Mouse (Mus musculus) spleen, embryonic (tissue): ENCODE measurements around the gene Car5a.

Source experiments
- CTCF ChIA-PET: fragments of 350-600 bp; sonication (Branson Sonifier 250); formaldehyde crosslinking; loops from one replicate; lab custom pipeline; 2022; lab: Charles Lee

Gene Car5a

DNA sequence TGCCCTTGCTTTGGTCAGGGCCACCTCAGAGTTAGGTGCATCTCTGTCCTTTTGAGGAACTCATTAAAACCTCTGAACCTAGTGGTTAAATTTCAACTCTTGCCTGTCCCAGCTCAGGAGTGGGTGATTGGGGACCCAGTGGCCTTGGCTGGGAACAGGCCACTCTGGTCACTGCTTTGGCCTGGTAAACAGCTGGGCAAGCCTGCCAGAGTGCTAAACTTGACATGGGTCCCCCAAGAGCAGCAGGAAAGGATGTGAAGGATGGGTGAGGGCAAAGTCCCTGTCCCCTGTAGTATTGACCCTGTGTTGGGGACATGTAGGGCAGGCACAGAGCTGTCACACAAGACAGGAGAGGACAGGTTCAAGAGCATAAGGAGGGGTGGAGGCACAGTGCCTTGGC lies at the start of gene Car5a:
TSS of gene Car5a (minus strand) at position 74 of the 400 bp plus-strand sequence.
- CTCF ChIA-PET: no interaction called here

- CTCF ChIA-PET: no interaction called here
Observed at GRCm38 (mm10) chr8:121992911-121993310, 48.2 kb upstream of the Car5a start.

DNA sequence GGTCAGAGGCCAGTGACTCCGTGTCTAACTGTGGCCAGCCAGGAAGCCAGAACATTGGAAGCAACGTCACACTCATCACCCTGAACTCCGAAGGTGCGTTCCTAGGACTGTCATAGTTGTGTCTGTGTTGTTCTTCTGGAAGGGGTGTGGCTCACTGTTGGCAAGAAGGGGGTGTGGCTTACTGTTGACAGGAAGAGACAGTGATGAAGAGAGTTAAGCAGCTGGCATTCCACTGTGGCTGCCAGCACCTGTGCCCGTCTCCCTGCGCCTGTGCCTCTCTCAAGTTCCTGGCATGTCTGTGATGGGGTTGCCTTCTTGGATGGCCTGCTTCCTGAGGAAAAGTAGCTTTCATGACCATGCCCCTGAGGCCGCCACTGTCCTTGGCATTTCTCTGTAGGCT lies 46.9 kb upstream of the Car5a start:
- CTCF ChIA-PET: no interaction called here

GRCm38 (mm10) chr8:121990506-121991255 lies 46.0 kb upstream of the Car5a start:
- CTCF ChIA-PET: interaction anchor here (0.6 kb wide), 1 partner anchor 22 kb away, joined by 3 read pairs; no protein-coding TSS in a partner anchor

DNA sequence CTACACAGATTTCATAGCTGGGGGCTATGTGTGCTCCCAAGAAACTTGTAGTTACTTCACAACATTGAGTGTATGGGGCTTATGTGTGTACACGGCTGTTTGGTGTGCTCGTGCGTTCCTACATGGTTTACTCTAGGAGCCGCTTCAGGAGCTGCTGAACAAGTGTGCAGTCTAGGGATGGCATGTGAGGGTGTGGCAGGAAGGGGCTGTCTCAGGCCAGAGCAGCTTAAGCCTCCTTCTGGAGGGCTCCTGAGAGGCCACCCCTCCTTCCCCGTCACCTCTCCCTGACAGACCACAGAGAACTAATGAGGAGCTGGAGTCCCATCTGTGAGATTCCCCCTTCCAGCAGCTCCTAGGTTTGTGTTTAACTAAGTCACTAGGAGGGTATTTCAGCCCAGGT lies 43.2 kb upstream of the Car5a start:
- CTCF ChIA-PET: interaction anchor here (0.6 kb wide), 1 partner anchor 16 kb away, joined by 15 read pairs; no protein-coding TSS in a partner anchor

DNA sequence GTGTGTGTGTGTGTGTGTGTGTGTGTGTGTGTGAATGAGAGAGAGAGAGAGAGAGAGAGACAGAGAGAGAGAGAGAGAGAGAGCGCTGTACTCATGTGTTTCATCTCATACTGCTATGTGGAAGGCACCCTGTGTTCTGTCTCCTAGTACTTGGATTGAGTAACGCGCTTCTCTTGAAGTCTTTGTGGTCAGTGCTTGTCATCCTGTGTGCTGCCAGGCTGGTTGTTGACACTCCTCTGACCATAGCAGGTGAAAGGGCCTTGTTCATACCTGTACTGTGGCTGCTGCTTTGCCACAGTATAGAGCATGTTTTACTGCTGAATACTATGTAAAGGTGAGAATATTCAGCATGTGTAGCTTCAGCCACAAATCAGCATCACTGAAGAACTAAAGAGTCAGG lies 41.0 kb upstream of the Car5a start:
- CTCF ChIA-PET: no interaction called here

- CTCF ChIA-PET: no interaction called here
Observed at GRCm38 (mm10) chr8:121981520-121981895, 36.8 kb upstream of the Car5a start.

- CTCF ChIA-PET: no interaction called here
Observed at GRCm38 (mm10) chr8:121980792-121981519, 36.3 kb upstream of the Car5a start.

- CTCF ChIA-PET: interaction anchor here (0.8 to 1.7 kb wide), 2 partner anchors 14 to 16 kb away, joined by 3 to 4 read pairs; no protein-coding TSS in a partner anchor
Observed at GRCm38 (mm10) chr8:121978670-121979069, 34.0 kb upstream of the Car5a start.

DNA sequence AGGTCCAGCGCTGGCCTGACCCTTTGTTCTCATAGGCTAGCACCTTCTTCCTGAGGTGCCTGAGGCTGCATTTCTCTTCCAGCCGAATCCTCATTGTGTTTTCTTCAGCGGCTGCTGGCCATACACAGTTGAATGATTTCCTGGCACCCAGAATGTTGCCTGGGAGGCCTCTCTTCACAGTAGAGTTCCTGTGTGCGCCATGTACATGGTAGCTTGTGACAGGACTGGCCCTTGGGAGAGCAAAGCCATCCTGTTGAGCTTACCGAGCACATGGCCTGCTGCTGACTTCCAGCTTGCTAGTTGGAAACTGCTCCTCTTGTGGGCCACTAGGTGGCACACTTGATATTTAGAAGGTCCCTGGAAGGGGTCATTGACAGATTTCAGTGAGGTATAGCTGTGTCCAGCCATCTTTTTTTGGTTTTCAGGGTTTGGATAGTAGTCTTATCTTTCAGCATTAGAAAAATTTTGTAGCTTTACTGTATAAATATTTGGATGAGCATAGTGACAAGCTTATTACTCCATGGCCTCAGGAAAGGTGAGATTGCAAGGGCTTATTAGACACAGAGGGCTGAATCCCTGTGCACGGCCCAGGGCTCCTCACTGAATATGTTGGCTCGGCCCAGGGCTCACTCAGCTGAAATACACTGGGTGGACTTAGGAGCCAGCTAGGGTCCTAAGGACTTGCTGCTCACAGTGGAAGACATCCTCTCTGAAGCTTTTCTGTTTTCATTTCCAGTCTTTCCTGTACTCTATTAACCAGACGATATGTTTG lies 33.3 kb upstream of the Car5a start:
- CTCF ChIA-PET: interaction anchor here (1.7 kb wide), 1 partner anchor 15 kb away, joined by 4 read pairs; no protein-coding TSS in a partner anchor

DNA sequence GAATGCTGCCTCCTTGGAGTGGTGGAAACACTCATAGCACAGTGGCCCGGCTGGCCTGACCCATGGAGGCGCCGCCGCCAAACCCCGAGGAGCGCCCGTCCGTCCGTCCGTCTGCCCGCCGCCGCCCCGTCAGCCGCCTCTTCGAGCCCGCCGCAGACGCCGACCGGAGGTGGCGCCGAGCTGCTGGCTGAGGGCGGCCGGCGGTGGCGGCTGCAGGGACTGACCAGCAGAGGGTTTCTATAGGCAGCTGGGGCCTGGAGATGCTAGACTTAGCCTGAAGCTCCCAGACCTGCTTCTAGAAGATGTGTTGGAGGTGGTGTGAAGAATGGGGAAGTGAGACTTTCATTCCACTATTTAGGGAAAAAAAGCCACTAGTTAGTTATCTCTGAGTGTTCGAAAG lies 29.2 kb upstream of the Car5a start:
- CTCF ChIA-PET: no interaction called here

GRCm38 (mm10) chr8:121971488-121972058 lies 26.9 kb upstream of the Car5a start:
- CTCF ChIA-PET: interaction anchor here (0.7 kb wide), 1 partner anchor 17 kb away, joined by 15 read pairs; no protein-coding TSS in a partner anchor

DNA sequence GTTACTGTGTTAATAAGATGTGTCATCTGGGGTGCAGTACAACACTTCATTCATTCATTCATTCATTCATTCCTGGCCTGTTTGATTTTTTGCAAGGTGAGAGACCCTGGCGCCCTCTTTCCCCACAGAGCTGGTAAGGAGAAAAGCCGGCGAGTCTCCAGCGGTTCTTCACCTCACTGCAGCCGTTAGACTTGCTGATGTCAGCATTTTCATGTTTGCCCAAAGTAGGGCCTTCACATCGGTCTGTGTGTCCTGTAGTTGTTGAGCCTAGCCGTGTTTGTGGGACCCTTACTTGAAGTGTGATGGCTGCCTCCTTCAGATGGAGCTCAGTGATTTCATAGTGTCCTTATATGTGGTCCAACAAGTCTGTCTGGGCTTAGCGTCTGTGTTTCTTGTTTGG lies 25.5 kb upstream of the Car5a start:
- CTCF ChIA-PET: no interaction called here

DNA sequence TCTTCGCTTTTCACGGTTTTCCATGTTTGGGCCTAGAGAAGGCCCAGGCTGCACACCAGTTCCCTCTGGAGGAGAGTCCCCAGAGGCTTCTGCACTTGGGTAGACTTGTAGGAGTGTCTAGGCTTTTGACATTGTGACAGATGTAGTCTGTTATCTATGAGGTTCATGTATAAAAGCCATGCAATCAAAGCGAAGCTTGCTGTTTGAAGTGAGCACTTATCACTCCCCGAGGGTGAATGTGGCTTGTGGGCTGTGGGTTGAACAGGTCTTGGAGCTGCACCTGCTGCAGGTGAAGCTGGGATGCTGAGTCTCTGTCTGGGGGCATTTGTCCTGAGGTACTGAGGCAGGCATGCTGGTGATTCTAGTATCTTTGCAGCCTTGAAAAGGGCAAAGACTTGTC lies 23.8 kb upstream of the Car5a start:
- CTCF ChIA-PET: no interaction called here

DNA sequence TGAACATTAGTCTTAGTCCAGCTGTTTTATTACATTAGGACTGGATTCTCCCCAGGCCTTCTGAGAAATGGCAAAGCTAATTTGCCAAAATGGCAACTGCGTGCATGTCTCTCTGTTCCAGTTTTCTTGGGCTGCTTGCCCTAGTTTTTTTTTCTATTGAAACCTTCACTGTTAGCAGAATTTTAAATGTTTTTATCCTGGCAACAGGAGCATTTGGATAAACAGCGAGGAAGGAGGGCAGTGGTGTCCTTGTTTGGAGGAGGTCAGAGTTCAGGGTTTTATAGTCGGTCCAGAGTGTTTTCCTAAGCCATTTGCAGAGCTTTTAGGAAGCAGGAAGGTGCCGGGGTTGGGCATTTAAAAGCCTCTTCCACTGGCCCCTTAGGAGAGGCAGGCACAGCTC lies 23.3 kb upstream of the Car5a start:
- CTCF ChIA-PET: no interaction called here

- CTCF ChIA-PET: no interaction called here
Observed at GRCm38 (mm10) chr8:121966714-121967448, 22.2 kb upstream of the Car5a start.

DNA sequence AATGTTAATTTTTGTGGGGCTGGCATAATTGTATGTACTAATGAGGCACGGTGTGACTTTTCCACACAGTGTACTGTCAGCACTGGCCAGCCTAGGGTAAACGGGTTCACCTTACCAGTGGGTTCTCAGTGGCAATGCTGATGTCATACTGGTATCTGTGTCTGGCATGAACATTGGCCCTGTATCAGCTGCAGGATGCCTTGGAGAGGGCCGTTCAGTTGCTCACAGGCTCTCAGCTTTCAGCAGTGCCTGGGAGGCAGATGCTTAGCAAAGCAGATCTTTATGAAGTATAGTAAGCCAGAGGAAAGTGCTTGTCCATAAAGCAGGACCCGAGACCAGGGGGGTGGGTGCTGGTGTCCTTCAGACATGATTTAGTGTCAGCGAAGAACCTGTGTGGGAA lies 21.4 kb upstream of the Car5a start:
- CTCF ChIA-PET: interaction anchor here (0.6 kb wide), 1 partner anchor 23 kb away, joined by 3 read pairs; no protein-coding TSS in a partner anchor

- CTCF ChIA-PET: interaction anchor here (1.0 kb wide), 1 partner anchor 14 kb away, joined by 3 read pairs; no protein-coding TSS in a partner anchor
Observed at GRCm38 (mm10) chr8:121964716-121965512, 20.2 kb upstream of the Car5a start.

GRCm38 (mm10) chr8:121962892-121963291 lies 18.2 kb upstream of the Car5a start:
- CTCF ChIA-PET: interaction anchor here (1.5 kb wide), 1 partner anchor 15 kb away, joined by 4 read pairs; no protein-coding TSS in a partner anchor

DNA sequence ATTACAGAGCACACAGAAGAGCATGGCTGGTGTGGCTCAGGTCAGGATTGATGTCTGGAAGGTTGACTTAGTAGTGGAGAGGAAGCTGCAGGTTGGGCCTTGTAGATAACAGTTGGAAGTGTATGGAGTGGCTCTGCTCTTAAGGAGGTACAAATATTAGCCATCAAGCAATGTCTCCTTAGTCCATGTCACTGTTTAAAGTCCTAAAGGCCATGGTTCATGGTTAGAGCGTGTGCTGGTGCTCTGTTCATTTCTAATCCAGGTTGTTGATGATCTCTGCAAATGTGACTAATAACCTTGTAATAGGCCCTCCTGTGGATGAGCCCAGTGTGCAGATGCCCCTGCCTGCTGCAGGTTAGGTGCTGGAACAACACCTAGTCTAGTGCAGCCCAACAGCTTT lies 13.7 kb upstream of the Car5a start:
- CTCF ChIA-PET: no interaction called here
